Mouse (Mus musculus): ENCODE measurements around the gene Pex6. TPM values are rescaled to one million over a fixed set of nuclear protein-coding genes. Genes with fewer than 3 reads are reported as not detected.
A peak's percentile ranks its signal among the peaks of the same experiment; 100 is the strongest.

The Pex6 gene
- polyA plus RNA-seq, 1 experiment = 43.4 TPM

- H3K4me3 ChIP-seq (ENCODE audit: control insufficient read depth, low read depth, low read length) = peak overlapping the region; percentile 100
- H3K4me1 ChIP-seq (ENCODE audit: control insufficient read depth, insufficient read depth, low read length) = peaks cover 2% of the 10 kb centered on the region
- no peaks in the 10 kb centered on the region for H3K27me3 ChIP-seq (ENCODE audit: control insufficient read depth, insufficient read depth, low read length)
- H3K27ac ChIP-seq (ENCODE audit: control insufficient read depth, insufficient read depth, low read depth, low read length) = no peak overlapping the region
- no peaks in the 10 kb centered on the region for H3K36me3 ChIP-seq (ENCODE audit: control insufficient read depth, insufficient read depth, low read length)
- no peak for TF ChIP-seq POLR2A (IDR thresholded peaks at IDR 0.05; ENCODE audit: control insufficient read depth, low read depth, low read length)
- no peak for TF ChIP-seq CTCF (IDR thresholded peaks at IDR 0.05; ENCODE audit: control insufficient read depth, insufficient read depth, insufficient replicate concordance, low read depth, low read length)
These were observed 1.2 kb downstream of the Pex6 start for GRCm38 (mm10) chr17:46712442-46712841.

GRCm38 (mm10) chr17:46713849-46714248 is 2.6 kb downstream of the Pex6 start:
- no peak overlapping the region for H3K27ac ChIP-seq (ENCODE audit: control insufficient read depth, insufficient read depth, low read depth, low read length)
- no peaks in the 10 kb centered on the region for H3K27me3 ChIP-seq (ENCODE audit: control insufficient read depth, insufficient read depth, low read length)
- H3K4me3 ChIP-seq (ENCODE audit: control insufficient read depth, low read depth, low read length) = no peak overlapping the region
- no peak for TF ChIP-seq CTCF (IDR thresholded peaks at IDR 0.05; ENCODE audit: control insufficient read depth, insufficient read depth, insufficient replicate concordance, low read depth, low read length)
- H3K36me3 ChIP-seq (ENCODE audit: control insufficient read depth, insufficient read depth, low read length) = no peaks in the 10 kb centered on the region
- H3K4me1 ChIP-seq (ENCODE audit: control insufficient read depth, insufficient read depth, low read length) = peaks cover 2% of the 10 kb centered on the region

- Histone ChIP-seq H3K27ac (ENCODE audit: control insufficient read depth, insufficient read depth, low read depth, low read length) (no peak overlapping the region), H3K27me3 (ENCODE audit: control insufficient read depth, insufficient read depth, low read length) (no peaks in the 10 kb centered on the region), H3K36me3 (ENCODE audit: control insufficient read depth, insufficient read depth, low read length) (no peaks in the 10 kb centered on the region), H3K4me3 (ENCODE audit: control insufficient read depth, low read depth, low read length) (no peak overlapping the region), H3K4me1 (ENCODE audit: control insufficient read depth, insufficient read depth, low read length) (peaks cover 2% of the 10 kb centered on the region)
- no peak for TF ChIP-seq CTCF (IDR thresholded peaks at IDR 0.05; ENCODE audit: control insufficient read depth, insufficient read depth, insufficient replicate concordance, low read depth, low read length)
- TF ChIP-seq POLR2A (IDR thresholded peaks at IDR 0.05; ENCODE audit: control insufficient read depth, low read depth, low read length) = no peak
These were observed 3.7 kb downstream of the Pex6 start for GRCm38 (mm10) chr17:46714756-46715481.

- Histone ChIP-seq H3K27ac (ENCODE audit: control insufficient read depth, insufficient read depth, low read depth, low read length) (no peak overlapping the region), H3K36me3 (ENCODE audit: control insufficient read depth, insufficient read depth, low read length) (no peaks in the 10 kb centered on the region; the same call in 1 of the 2 replicates), H3K4me3 (ENCODE audit: control insufficient read depth, low read depth, low read length) (no peak overlapping the region), H3K27me3 (ENCODE audit: control insufficient read depth, insufficient read depth, low read length) (no peaks in the 10 kb centered on the region), H3K4me1 (ENCODE audit: control insufficient read depth, insufficient read depth, low read length) (no peaks in the 10 kb centered on the region)
- TF ChIP-seq POLR2A (IDR thresholded peaks at IDR 0.05; ENCODE audit: control insufficient read depth, low read depth, low read length) = no peak
- TF ChIP-seq CTCF (IDR thresholded peaks at IDR 0.05; ENCODE audit: control insufficient read depth, insufficient read depth, insufficient replicate concordance, low read depth, low read length) = no peak
These were observed 9.8 kb downstream of the Pex6 start for GRCm38 (mm10) chr17:46721077-46721476.

- no peak overlapping the region for H3K27ac ChIP-seq (ENCODE audit: control insufficient read depth, insufficient read depth, low read depth, low read length)
- H3K27me3 ChIP-seq (ENCODE audit: control insufficient read depth, insufficient read depth, low read length) = no peaks in the 10 kb centered on the region
- H3K36me3 ChIP-seq (ENCODE audit: control insufficient read depth, insufficient read depth, low read length) = no peaks in the 10 kb centered on the region; the same call in 1 of the 2 replicates
- no peak overlapping the region for H3K4me3 ChIP-seq (ENCODE audit: control insufficient read depth, low read depth, low read length)
- H3K4me1 ChIP-seq (ENCODE audit: control insufficient read depth, insufficient read depth, low read length) = peaks cover 8% of the 10 kb centered on the region
- TF ChIP-seq POLR2A (IDR thresholded peaks at IDR 0.05; ENCODE audit: control insufficient read depth, low read depth, low read length) = no peak
- TF ChIP-seq CTCF (IDR thresholded peaks at IDR 0.05; ENCODE audit: control insufficient read depth, insufficient read depth, insufficient replicate concordance, low read depth, low read length) = no peak
These were observed 13.3 kb downstream of the Pex6 start for GRCm38 (mm10) chr17:46724477-46725084.

GRCm38 (mm10) chr17:46725273-46725672 is 14.0 kb downstream of the Pex6 start:
- peaks cover 8% of the 10 kb centered on the region for H3K4me1 ChIP-seq (ENCODE audit: control insufficient read depth, insufficient read depth, low read length)
- H3K27me3 ChIP-seq (ENCODE audit: control insufficient read depth, insufficient read depth, low read length) = no peaks in the 10 kb centered on the region
- no peak overlapping the region for H3K27ac ChIP-seq (ENCODE audit: control insufficient read depth, insufficient read depth, low read depth, low read length)
- no peak overlapping the region for H3K4me3 ChIP-seq (ENCODE audit: control insufficient read depth, low read depth, low read length)
- H3K36me3 ChIP-seq (ENCODE audit: control insufficient read depth, insufficient read depth, low read length) = no peaks in the 10 kb centered on the region; the same call in 1 of the 2 replicates
- TF ChIP-seq CTCF (IDR thresholded peaks at IDR 0.05; ENCODE audit: control insufficient read depth, insufficient read depth, insufficient replicate concordance, low read depth, low read length) (peak; percentile 34; the same call in 1 of the 2 replicates), POLR2A (IDR thresholded peaks at IDR 0.05; ENCODE audit: control insufficient read depth, low read depth, low read length) (no peak)

- no peaks in the 10 kb centered on the region for H3K27me3 ChIP-seq (ENCODE audit: control insufficient read depth, insufficient read depth, low read length)
- H3K36me3 ChIP-seq (ENCODE audit: control insufficient read depth, insufficient read depth, low read length) = no peaks in the 10 kb centered on the region; the same call in 1 of the 2 replicates
- no peak overlapping the region for H3K4me3 ChIP-seq (ENCODE audit: control insufficient read depth, low read depth, low read length)
- no peak overlapping the region for H3K27ac ChIP-seq (ENCODE audit: control insufficient read depth, insufficient read depth, low read depth, low read length)
- peaks cover 8% of the 10 kb centered on the region for H3K4me1 ChIP-seq (ENCODE audit: control insufficient read depth, insufficient read depth, low read length)
- TF ChIP-seq POLR2A (IDR thresholded peaks at IDR 0.05; ENCODE audit: control insufficient read depth, low read depth, low read length) (no peak), CTCF (IDR thresholded peaks at IDR 0.05; ENCODE audit: control insufficient read depth, insufficient read depth, insufficient replicate concordance, low read depth, low read length) (no peak)
These were observed 14.7 kb downstream of the Pex6 start for GRCm38 (mm10) chr17:46725731-46726645.
